ENCODE assay signal across 14 mouse cellular contexts in genomic region chr14:59554025-59554424, GRCm38 (mm10). TPM values are rescaled to one million over a fixed set of nuclear protein-coding genes. Genes with fewer than 3 reads are reported as not detected.
DNase-seq lines count a peak whose midpoint lies in the region; ATAC-seq and TF ChIP-seq lines count a peak whose summit lies in the region.
"Had no signal": no experiment of that assay in that cellular context is flagged by ENCODE, and none has a peak within 500 bp of the region (broad histone marks: within the 10 kb centered on the region; RNA-seq: fewer than 3 reads in every experiment).

No protein-coding gene starts in this region.

- no peak overlapping the region for H3K9ac ChIP-seq in liver, postnatal 0 days (replicated peaks)
- no peak overlapping the region for H3K9ac ChIP-seq in liver, embryonic 12.5 days
- H3K9ac ChIP-seq in CH12.LX (ENCODE audit: insufficient read depth, low read depth), result no peak overlapping the region
- no peak overlapping the region for H3K9ac ChIP-seq in kidney, embryonic 16.5 days (replicated peaks; ENCODE audit: low read length)
- H3K9ac ChIP-seq: neural tube, embryonic 15.5 days had no signal

- peak; percentile 64 for TF ChIP-seq RAD21 in CH12.LX (IDR thresholded peaks at IDR 0.05; ENCODE audit: low read depth, low read length)

- TF ChIP-seq POLR2A in CH12.LX (IDR thresholded peaks at IDR 0.05; ENCODE audit: low read depth, low read length), result no peak
- no peak for TF ChIP-seq POLR2A in brain, embryonic 14.5 days (IDR thresholded peaks at IDR 0.05; ENCODE audit: borderline replicate concordance, extremely low read depth, insufficient read depth, insufficient read length, poor library complexity, severe bottlenecking)

- H3K27ac ChIP-seq in liver, postnatal 0 days (ENCODE audit: low read depth), result no peak overlapping the region
- H3K27ac ChIP-seq in liver, embryonic 12.5 days, result no peak overlapping the region
- H3K27ac ChIP-seq in CH12.LX (ENCODE audit: insufficient read depth, low read depth), result no peak overlapping the region
- no peak overlapping the region for H3K27ac ChIP-seq in kidney, embryonic 16.5 days (ENCODE audit: low read length)
- H3K27ac ChIP-seq: neural tube, embryonic 15.5 days had no signal

- in situ Hi-C loops in CH12.LX (cut with MboI; ENCODE audit: low pct_ligation_motif_present, low pct_unique_long_range_greater_than_20kb, low sequenced_read_pairs), result loop anchor here (10.0 to 25.0 kb wide), 3 partner anchors 89 to 317 kb away; no protein-coding TSS in a partner anchor

- no peaks in the 10 kb centered on the region for H3K27me3 ChIP-seq in liver, postnatal 0 days (ENCODE audit: insufficient read depth, low read length)
- no peaks in the 10 kb centered on the region for H3K27me3 ChIP-seq in liver, embryonic 12.5 days (replicated peaks)
- H3K27me3 ChIP-seq in CH12.LX (replicated peaks), result no peaks in the 10 kb centered on the region
- no peaks in the 10 kb centered on the region for H3K27me3 ChIP-seq in kidney, embryonic 16.5 days (ENCODE audit: insufficient read depth, low read length)
- H3K27me3 ChIP-seq: neural tube, embryonic 15.5 days had no signal

- no peak for DNase-seq in frontal cortex, postnatal 36 days (ENCODE audit: low spot score in 2 of 2)
- DNase-seq in liver, postnatal 0 days, result no peak
- peak; percentile 32 for DNase-seq in CH12.LX (ENCODE audit: extremely low read depth)
- DNase-seq in brain, embryonic 14.5 days (ENCODE audit: low read depth), result peak; percentile 37
- no peak for DNase-seq in spleen, postnatal 36 days (ENCODE audit: low spot score in 2 of 2)
- DNase-seq: adrenal gland, postnatal 14 days; cerebellum, adult 11 months; gastrocnemius, postnatal 25 days; thymus, postnatal 4 days had no signal

- no peak for TF ChIP-seq EP300 in liver, postnatal 0 days (IDR thresholded peaks at IDR 0.05; ENCODE audit: low read depth)
- no peak for TF ChIP-seq EP300 in CH12.LX (IDR thresholded peaks at IDR 0.05; ENCODE audit: low read length)

- no peak overlapping the region for H3K4me3 ChIP-seq in liver, postnatal 0 days (ENCODE audit: low read depth, low read length)
- no peak overlapping the region for H3K4me3 ChIP-seq in liver, embryonic 12.5 days
- no peak overlapping the region for H3K4me3 ChIP-seq in CH12.LX (replicated peaks in 1 of 3; ENCODE audit: low read depth in 2 of 3, low read length in 2 of 3, poor library complexity in 1 of 3)
- H3K4me3 ChIP-seq in kidney, embryonic 16.5 days (ENCODE audit: low read length), result no peak overlapping the region
- H3K4me3 ChIP-seq: neural tube, embryonic 15.5 days had no signal

- peaks cover 8% of the 10 kb centered on the region for H3K4me1 ChIP-seq in liver, postnatal 0 days (ENCODE audit: insufficient read depth)
- H3K4me1 ChIP-seq in liver, embryonic 12.5 days, result peaks cover 7% of the 10 kb centered on the region; the same call in 1 of the 2 replicates
- peaks cover 4 to 26% of the 10 kb centered on the region in 2 experiments; a peak in 3 of 4 replicates for H3K4me1 ChIP-seq in CH12.LX (ENCODE audit: control insufficient read depth in 1 of 2, insufficient read depth in 2 of 2)
- H3K4me1 ChIP-seq in kidney, embryonic 16.5 days (ENCODE audit: insufficient read depth, low read length), result peaks cover 16% of the 10 kb centered on the region
- H3K4me1 ChIP-seq: neural tube, embryonic 15.5 days had no signal

- dilution Hi-C loops in CH12.LX (cut with MboI; ENCODE audit: extremely low pct_ligation_motif_present, extremely low pct_unique_long_range_greater_than_20kb, low sequenced_read_pairs), result no loop called here

- peak; percentile 49 for TF ChIP-seq CTCF in liver, postnatal 0 days (IDR thresholded peaks at IDR 0.05; ENCODE audit: low read depth)
- peak in 1 of 2 experiments; percentile 71; a peak in 2 of 4 replicates for TF ChIP-seq CTCF in CH12.LX (conservative IDR thresholded peaks at IDR 0.05 in 1 of 2, IDR thresholded peaks at IDR 0.05 in 1 of 2; ENCODE audit: low read depth in 2 of 2, low read length in 2 of 2)
- peak; percentile 16; the same call in 1 of the 2 replicates for TF ChIP-seq CTCF in brain, embryonic 14.5 days (IDR thresholded peaks at IDR 0.05; ENCODE audit: borderline replicate concordance, extremely low read depth, insufficient read depth, insufficient read length)

- ATAC-seq in frontal cortex, adult (ENCODE audit: low TSS enrichment), result peak; percentile 56; the same call in 1 of the 2 replicates
- no peak for ATAC-seq in liver, postnatal 0 days
- no peak for ATAC-seq in liver, embryonic 12.5 days
- ATAC-seq in kidney, embryonic 16.5 days (ENCODE audit: low FRiP score, low TSS enrichment), result no peak
- ATAC-seq: hindbrain, embryonic 16.5 days had no signal

- no peak overlapping the region for H3K4me2 ChIP-seq in liver, postnatal 0 days (ENCODE audit: low read depth, low read length)
- H3K4me2 ChIP-seq in liver, embryonic 12.5 days, result no peak overlapping the region
- no peak overlapping the region for H3K4me2 ChIP-seq in CH12.LX (ENCODE audit: insufficient read depth, low read depth, poor library complexity, severe bottlenecking)
- no peak overlapping the region for H3K4me2 ChIP-seq in kidney, embryonic 16.5 days (replicated peaks; ENCODE audit: low read depth, low read length)
- H3K4me2 ChIP-seq: neural tube, embryonic 15.5 days had no signal

- no peaks in the 10 kb centered on the region for H3K36me3 ChIP-seq in liver, postnatal 0 days (replicated peaks; ENCODE audit: insufficient read depth, low read length)
- 0 out of 2 replicates have a peak, but pooled peaks cover 1% of the 10 kb centered on the region for H3K36me3 ChIP-seq in liver, embryonic 12.5 days
- peaks cover 0 to 14% of the 10 kb centered on the region in 2 experiments for H3K36me3 ChIP-seq in CH12.LX (replicated peaks in 1 of 2; ENCODE audit: control insufficient read depth in 1 of 2, insufficient read depth in 1 of 2, low read length in 1 of 2)
- no peaks in the 10 kb centered on the region for H3K36me3 ChIP-seq in kidney, embryonic 16.5 days (ENCODE audit: insufficient read depth, low read length)
- H3K36me3 ChIP-seq: neural tube, embryonic 15.5 days had no signal

- WGBS in liver, postnatal 0 days (ENCODE audit: insufficient replicate concordance), result 70% methylated on average over 5 of the region's 5 CpGs
- WGBS in liver, embryonic 12.5 days (ENCODE audit: insufficient replicate concordance), result 75% methylated on average over 5 of the region's 5 CpGs
- 79% methylated on average over 5 of the region's 5 CpGs for WGBS in kidney, embryonic 16.5 days

- no peaks in the 10 kb centered on the region for H3K79me2 ChIP-seq in CH12.LX (replicated peaks; ENCODE audit: control insufficient read depth, extremely low read depth, insufficient read depth, poor library complexity, severe bottlenecking)

- H3K9me3 ChIP-seq in liver, postnatal 0 days (ENCODE audit: low read length), result no peaks in the 10 kb centered on the region
- no peaks in the 10 kb centered on the region for H3K9me3 ChIP-seq in liver, embryonic 12.5 days (replicated peaks)
- H3K9me3 ChIP-seq in CH12.LX (replicated peaks; ENCODE audit: low read length), result no peaks in the 10 kb centered on the region
- no peaks in the 10 kb centered on the region for H3K9me3 ChIP-seq in kidney, embryonic 16.5 days (ENCODE audit: low read length)
- H3K9me3 ChIP-seq: neural tube, embryonic 15.5 days had no signal

TF ChIP-seq in CH12.LX, 34 proteins besides CTCF, POLR2A, EP300 and RAD21:
- TF ChIP-seq SMC3 (IDR thresholded peaks at IDR 0.05; ENCODE audit: low read depth, low read length) (peak; percentile 61), GABPA (IDR thresholded peaks at IDR 0.05; ENCODE audit: insufficient replicate concordance, low read depth, low read length) (no peak)

RNA-seq across cellular contexts. Expression of gene Cdadc1, which starts 43.7 kb away (rescaled TPM):
- 17.7 and 19.4 TPM in 2 replicates for polyA plus RNA-seq in liver, postnatal 0 days (2015; fragmentation: Nextera tagmentation; extraction: Ambion mirVana)
- 20.2 and 23.1 TPM in 2 replicates for polyA plus RNA-seq in liver, embryonic 12.5 days (2016; fragmentation: Nextera tagmentation; extraction: Ambion mirVana)
- total RNA-seq in CH12.LX (2012; rRNA removed) (9.2 and 11.0 TPM in 2 replicates), CH12.LX (2014; rRNA removed) (5.3 and 11.1 TPM in 2 replicates)
- 21.7 and 24.7 TPM in 2 replicates for polyA plus RNA-seq in CH12.LX (2012; ENCODE audit: insufficient read length, low read depth)
- 12.8 and 15.5 TPM in 2 replicates for polyA plus RNA-seq in brain, embryonic 14.5 days (2012; rRNA removed)
- polyA plus RNA-seq in kidney, embryonic 16.5 days (2015; fragmentation: Nextera tagmentation; extraction: Ambion mirVana), result 38.9 and 41.7 TPM in 2 replicates

Comparison
In these comparisons a context has a peak if more than half of its experiments do, and no peak if none do; other contexts are left out.
1. DNase-seq: peak in CH12.LX (single experiment) and brain, embryonic 14.5 days (single experiment); none in frontal cortex, postnatal 36 days (0 of 2), liver, postnatal 0 days (single experiment) and spleen, postnatal 36 days (0 of 2).